Mouse (Mus musculus) stomach, embryonic 14.5 days (tissue): ENCODE measurements at regions not wholly inside any gene's neighbourhood (a gene's known extent, or its start where the extent isn't known, plus 50 kb on each side); places are given as distances from the start of the nearest gene placed in this dataset.

ENCODE experiments used
- ATAC-seq: fragments of 200-750 bp; cut with Nextera tagmentation; 2 replicates; pipeline ENCODE4 v1.8.0; 2017; ENCODE audit warnings: low read depth, moderate TSS enrichment; ENCODE audit not compliant: insufficient number of reproducible peaks, insufficient read depth, low FRiP score
- H3K27ac ChIP-seq: fragments of 300-500 bp; sonication (generic); 2 replicates; pipeline ENCODE4 v1.5.1; 2014; ENCODE audit warnings: mild to moderate bottlenecking, low read length, moderate library complexity, mixed read lengths
- H3K27me3 ChIP-seq: fragments of 300-500 bp; sonication (generic); 2 replicates; pipeline ENCODE4 v1.6.1; 2014; ENCODE audit warnings: low read length, control low read depth, mixed read lengths; ENCODE audit not compliant: control insufficient read depth, insufficient read depth
- H3K36me3 ChIP-seq: fragments of 300-500 bp; sonication (generic); 2 replicates; pipeline ENCODE4 v1.6.1; 2014; ENCODE audit warnings: mild to moderate bottlenecking, control low read depth, low read length, moderate library complexity, mixed read lengths; ENCODE audit not compliant: control insufficient read depth, insufficient read depth
- H3K4me1 ChIP-seq: fragments of 300-500 bp; sonication (generic); 2 replicates; pipeline ENCODE4 v1.6.1; 2014; ENCODE audit warnings: low read length, control low read depth, mixed read lengths; ENCODE audit not compliant: control insufficient read depth, insufficient read depth
- H3K4me2 ChIP-seq: fragments of 300-500 bp; sonication (generic); replicated peaks from 2 replicates; pipeline ENCODE4 v1.6.1; 2014; ENCODE audit warnings: low read depth, low read length, control low read depth
- H3K4me3 ChIP-seq: fragments of 300-500 bp; sonication (generic); 2 replicates; pipeline ENCODE4 v1.5.1; 2014; ENCODE audit warnings: low read depth, low read length, control low read depth
- H3K9ac ChIP-seq: fragments of 300-500 bp; sonication (generic); replicated peaks from 2 replicates; pipeline ENCODE4 v1.6.1; 2014; ENCODE audit warnings: low read depth, mild to moderate bottlenecking, control low read depth, low read length, moderate library complexity, mixed read lengths
- H3K9me3 ChIP-seq: fragments of 300-500 bp; sonication (generic); 2 replicates; pipeline ENCODE4 v1.6.1; 2016; ENCODE audit warnings: low read depth, low read length, control low read depth; ENCODE audit not compliant: control insufficient read depth
- WGBS: fragments of 180-500 bp; shearing (Covaris S2); extraction: QIAGEN DNeasy Blood & Tissue Kit; methylation state at CpG from one replicate; pipeline ENCODE4 v1.1.7; 2014; 5-methylcytosine and 5-hydroxymethylcytosine counted together

DNA sequence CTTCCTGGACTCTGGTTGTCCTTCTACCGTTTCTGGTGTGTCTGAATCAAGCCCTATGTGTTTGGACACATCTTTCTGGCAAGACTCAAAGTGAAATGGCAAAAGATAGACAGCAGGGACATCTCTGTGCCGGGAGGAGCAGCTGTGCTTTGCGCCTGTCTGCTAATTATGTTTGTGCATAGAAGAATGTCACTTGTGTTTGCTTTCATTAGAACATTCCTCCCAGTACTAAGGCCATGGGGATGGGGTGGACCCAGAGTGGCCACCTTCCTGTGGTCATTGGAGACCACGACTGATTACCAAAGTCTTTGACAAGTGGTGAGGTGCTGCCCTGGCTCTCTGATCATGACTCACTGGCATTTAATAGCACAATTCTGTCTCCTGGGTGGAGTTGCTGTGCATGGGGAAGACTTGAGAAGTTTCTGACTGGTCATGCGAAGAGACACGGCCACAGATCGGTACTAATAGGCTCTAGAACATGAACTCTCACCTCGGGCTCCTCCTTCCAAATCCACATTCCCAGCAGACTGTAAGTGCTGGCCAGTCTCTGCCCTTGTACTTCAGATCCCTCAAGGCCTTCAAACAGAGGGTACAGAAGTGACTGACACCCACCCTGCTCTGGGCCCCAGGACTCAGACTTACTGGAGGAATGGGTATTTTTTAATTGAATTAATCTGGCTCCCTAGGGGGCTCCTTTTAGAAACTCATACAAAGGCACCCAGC, 279.0 kb downstream of the Gm49356 start:
- Histone ChIP-seq H3K36me3 (no peaks in the 10 kb centered on the region), H3K4me3 (no peak overlapping the region), H3K27me3 (no peaks in the 10 kb centered on the region), H3K9me3 (no peaks in the 10 kb centered on the region), H3K9ac (no peak overlapping the region), H3K4me1 (0 out of 2 replicates have a peak, but pooled peaks cover 2% of the 10 kb centered on the region), H3K27ac (no peak overlapping the region), H3K4me2 (no peak overlapping the region)
- no peak for ATAC-seq
- WGBS: 85% methylated on average over 8 of the region's 8 CpGs

GRCm38 (mm10) chr15:59168660-59169170, 279.6 kb downstream of the Gm49356 start:
- H3K4me3 ChIP-seq: no peak overlapping the region
- no peak overlapping the region for H3K9ac ChIP-seq
- no peaks in the 10 kb centered on the region for H3K27me3 ChIP-seq
- H3K4me2 ChIP-seq: no peak overlapping the region
- WGBS: 91% methylated on average over 4 of the region's 4 CpGs
- ATAC-seq: no peak
- peaks cover 2% of the 10 kb centered on the region; the same call in 1 of the 2 replicates for H3K4me1 ChIP-seq
- H3K36me3 ChIP-seq: no peaks in the 10 kb centered on the region
- no peaks in the 10 kb centered on the region for H3K9me3 ChIP-seq
- H3K27ac ChIP-seq: no peak overlapping the region

DNA sequence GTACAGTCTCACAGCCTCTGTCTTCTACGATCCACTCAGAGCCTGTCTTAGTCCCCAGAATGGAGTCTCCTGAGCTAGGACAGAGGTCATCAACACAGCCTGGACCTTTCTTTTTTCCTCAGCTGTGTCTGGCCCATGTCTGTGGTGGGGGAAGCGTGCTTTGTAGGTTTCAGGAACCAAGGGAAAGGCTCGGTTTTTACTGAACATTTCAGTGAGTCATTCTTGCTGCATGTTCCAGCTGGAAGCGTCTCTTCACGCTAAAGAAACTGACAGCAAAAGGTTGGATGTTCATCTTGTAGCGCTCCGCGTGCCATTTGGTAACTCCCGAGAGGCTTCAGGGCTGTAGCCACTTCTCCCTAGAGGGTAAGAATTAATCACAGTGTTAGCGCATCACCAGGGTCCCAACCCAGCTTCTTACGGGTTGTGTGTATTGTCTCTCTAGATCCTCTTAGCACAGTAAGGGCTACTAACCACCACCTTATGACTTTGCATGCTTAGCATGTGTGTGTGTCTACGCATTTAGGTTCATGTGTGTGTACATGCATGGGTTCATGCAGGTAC, 280.2 kb downstream of the Gm49356 start:
- 85% methylated on average over 12 of the region's 12 CpGs for WGBS
- ATAC-seq: no peak

DNA sequence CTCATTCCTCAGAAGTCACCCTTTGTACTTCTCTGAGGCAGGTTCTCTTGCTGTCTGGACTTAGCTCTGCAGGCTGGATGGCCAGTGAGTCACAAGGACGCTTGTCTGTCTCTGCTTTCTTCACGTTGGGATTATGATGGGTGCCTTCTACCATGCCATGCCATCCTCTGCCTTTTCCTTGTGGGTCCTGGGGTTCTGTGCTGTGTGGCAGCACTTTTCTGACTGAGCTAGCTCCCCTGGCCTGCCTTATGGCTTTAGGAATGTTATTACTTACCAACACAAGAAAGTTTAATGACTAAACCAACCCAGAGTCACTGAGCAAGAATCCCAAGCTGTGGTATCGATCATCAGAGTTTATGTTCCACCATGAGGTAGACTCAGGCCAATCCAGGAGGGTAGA, 280.7 kb downstream of the Gm49356 start:
- Histone ChIP-seq H3K27ac (no peak overlapping the region), H3K4me3 (no peak overlapping the region), H3K9ac (no peak overlapping the region), H3K36me3 (no peaks in the 10 kb centered on the region), H3K4me1 (peaks cover 13% of the 10 kb centered on the region; the same call in 1 of the 2 replicates), H3K4me2 (no peak overlapping the region), H3K9me3 (no peaks in the 10 kb centered on the region), H3K27me3 (no peaks in the 10 kb centered on the region)
- WGBS: 91% methylated on average over 3 of the region's 3 CpGs
- ATAC-seq: no peak

More for the DNA sequence above, 280.2 kb downstream of the Gm49356 start:
- H3K27ac ChIP-seq: no peak overlapping the region
- no peaks in the 10 kb centered on the region for H3K27me3 ChIP-seq
- no peaks in the 10 kb centered on the region for H3K9me3 ChIP-seq
- H3K4me3 ChIP-seq: no peak overlapping the region
- no peak overlapping the region for H3K9ac ChIP-seq
- H3K4me2 ChIP-seq: no peak overlapping the region
- no peaks in the 10 kb centered on the region for H3K36me3 ChIP-seq
- peaks cover 8% of the 10 kb centered on the region; the same call in 1 of the 2 replicates for H3K4me1 ChIP-seq

DNA sequence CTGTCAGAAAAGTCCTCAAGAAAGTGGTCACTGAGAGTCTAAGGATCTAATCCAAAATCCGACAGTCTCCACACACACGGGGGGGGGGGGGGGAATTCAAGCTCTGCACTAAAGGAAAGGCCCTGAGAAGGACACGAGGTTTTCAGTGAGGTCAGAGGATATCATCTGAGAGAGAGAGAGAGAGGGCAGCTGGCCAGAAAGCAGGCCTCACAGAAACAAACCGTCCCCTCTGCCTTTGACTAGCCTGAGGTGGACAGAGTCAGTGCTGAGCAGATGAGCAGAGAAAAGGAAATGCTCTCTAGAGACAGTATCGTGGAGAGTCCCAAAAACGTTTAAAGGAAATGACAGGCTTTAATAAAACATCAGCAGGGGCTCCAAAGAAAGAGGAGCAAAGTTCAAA, 282.0 kb downstream of the Gm49356 start:
- Histone ChIP-seq H3K4me1 (peaks cover 17% of the 10 kb centered on the region; the same call in 1 of the 2 replicates), H3K4me3 (no peak overlapping the region), H3K9ac (no peak overlapping the region), H3K4me2 (no peak overlapping the region), H3K9me3 (no peaks in the 10 kb centered on the region), H3K27me3 (no peaks in the 10 kb centered on the region), H3K36me3 (no peaks in the 10 kb centered on the region), H3K27ac (no peak overlapping the region)
- 24% methylated on average over 6 of the region's 6 CpGs for WGBS
- no peak for ATAC-seq

DNA sequence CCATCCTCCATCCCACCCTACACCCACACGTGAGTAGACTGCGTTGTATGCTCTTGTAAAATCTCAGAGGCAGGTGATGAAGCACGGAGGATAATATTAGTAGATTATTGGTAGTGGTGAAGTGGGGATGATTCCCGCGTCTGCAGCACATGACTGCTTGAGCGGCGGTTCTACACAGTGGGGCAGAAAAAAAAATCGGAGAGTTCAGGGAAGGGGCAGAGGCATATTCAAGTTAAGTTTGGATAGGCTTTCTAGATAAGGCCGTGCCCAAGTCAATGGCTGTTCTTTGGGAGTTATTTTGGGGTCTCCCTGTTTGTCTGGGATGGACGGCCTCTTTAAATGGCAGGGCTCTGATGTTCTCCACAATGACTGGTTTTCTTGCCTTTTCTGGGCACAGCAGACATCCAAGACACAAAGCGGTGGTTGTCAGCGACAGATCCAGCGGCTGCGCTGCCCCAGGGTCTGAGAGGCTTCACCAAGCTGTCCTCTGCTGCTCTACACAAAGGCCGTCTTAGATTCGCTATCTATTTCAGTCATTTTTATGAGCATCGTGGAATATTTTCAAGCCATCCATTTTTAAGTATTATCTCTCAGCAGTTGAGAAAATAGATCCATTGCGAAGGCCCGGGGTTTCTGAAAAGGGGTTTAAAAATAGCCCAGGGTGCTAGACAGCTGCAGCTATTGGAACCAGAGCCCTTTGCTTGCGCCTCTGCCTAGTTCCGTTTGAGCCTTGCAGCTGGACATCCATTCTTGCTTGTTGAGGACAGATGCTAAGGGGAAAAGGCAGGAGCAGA, 284.6 kb downstream of the Gm49356 start:
- ATAC-seq: no peak
- Histone ChIP-seq H3K4me2 (no peak overlapping the region), H3K36me3 (no peaks in the 10 kb centered on the region), H3K9ac (no peak overlapping the region), H3K27me3 (no peaks in the 10 kb centered on the region), H3K4me1 (peaks cover 17% of the 10 kb centered on the region; the same call in 1 of the 2 replicates), H3K4me3 (no peak overlapping the region), H3K9me3 (no peaks in the 10 kb centered on the region), H3K27ac (peak overlapping the region; percentile 41; the same call in 1 of the 2 replicates)
- 80% methylated on average over 21 of the region's 21 CpGs for WGBS

- Histone ChIP-seq H3K27ac (peak overlapping the region; percentile 41; the same call in 1 of the 2 replicates), H3K36me3 (no peaks in the 10 kb centered on the region), H3K4me1 (peaks cover 17% of the 10 kb centered on the region; the same call in 1 of the 2 replicates), H3K9ac (no peak overlapping the region), H3K9me3 (no peaks in the 10 kb centered on the region), H3K4me3 (no peak overlapping the region), H3K4me2 (no peak overlapping the region), H3K27me3 (no peaks in the 10 kb centered on the region)
- 42% methylated on average over 7 of the region's 7 CpGs for WGBS
- ATAC-seq: no peak
Measured at GRCm38 (mm10) chr15:59174246-59174751, 285.2 kb downstream of the Gm49356 start.

DNA sequence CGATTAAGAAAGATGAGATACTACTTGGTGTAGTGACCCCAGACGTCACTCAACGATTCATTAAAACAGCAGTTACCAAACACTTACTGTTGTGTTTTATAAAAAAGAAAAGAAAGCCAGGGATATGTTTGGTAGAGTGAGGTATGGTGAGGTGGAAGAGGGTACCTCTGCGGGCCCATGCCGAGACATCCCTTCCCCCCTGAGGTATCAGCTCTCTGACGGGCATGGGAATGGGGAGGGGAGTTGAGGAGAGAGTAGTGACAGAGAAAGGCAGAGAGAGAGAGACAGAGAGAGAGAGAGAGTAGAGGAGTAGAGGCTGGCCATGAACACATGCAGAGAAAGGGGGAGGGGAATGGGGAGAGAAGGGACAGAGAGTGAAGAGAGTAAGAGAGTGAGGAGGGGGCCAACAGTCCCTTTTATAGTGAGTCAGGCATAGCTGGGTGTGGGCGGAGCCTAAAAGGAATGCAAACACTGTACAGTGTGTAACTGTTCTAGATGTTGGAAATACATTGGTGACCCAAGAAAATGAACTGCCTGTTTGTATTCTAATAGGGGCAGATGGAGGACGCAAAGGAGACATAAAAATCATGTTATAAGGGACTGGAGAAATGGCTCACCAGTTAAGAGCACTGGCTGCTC, 285.9 kb downstream of the Gm49356 start:
- H3K27ac ChIP-seq: no peak overlapping the region
- no peak overlapping the region for H3K4me3 ChIP-seq
- no peaks in the 10 kb centered on the region for H3K9me3 ChIP-seq
- 45% methylated on average over 8 of the region's 8 CpGs for WGBS
- peaks cover 17% of the 10 kb centered on the region; the same call in 1 of the 2 replicates for H3K4me1 ChIP-seq
- 0 out of 2 replicates have a peak, but pooled peaks have one; percentile 42 for ATAC-seq
- H3K4me2 ChIP-seq: no peak overlapping the region
- H3K36me3 ChIP-seq: no peaks in the 10 kb centered on the region
- no peaks in the 10 kb centered on the region for H3K27me3 ChIP-seq
- no peak overlapping the region for H3K9ac ChIP-seq
